Mouse (Mus musculus) lung, adult 2 months (tissue): ENCODE measurements at regions not wholly inside any gene's neighbourhood (a gene's known extent, or its start where the extent isn't known, plus 50 kb on each side); places are given as distances from the start of the nearest gene placed in this dataset.

Experiments
- DNase-seq: peaks from one replicate; pipeline ENCODE4 v3.0.0; 2022
- H3K4me1 ChIP-seq: fragments of 200-500 bp; 2 replicates; pipeline ENCODE4 v1.6.1; 2011; ENCODE audit warnings: low read length; ENCODE audit not compliant: control insufficient read depth, insufficient read depth
- H3K4me3 ChIP-seq: fragments of 200-500 bp; replicated peaks from 2 replicates; pipeline ENCODE3; 2011; ENCODE audit warnings: low read depth, mild to moderate bottlenecking, control low read depth, low read length; ENCODE audit errors: extremely low read depth
- CTCF ChIP-seq: fragments of 200-500 bp; IDR thresholded peaks from 2 replicates; pipeline ENCODE4 v1.5.1; 2011; ENCODE audit warnings: mild to moderate bottlenecking, low read length, control low read depth; ENCODE audit not compliant: insufficient read depth
- POLR2A ChIP-seq: fragments of 200-500 bp; IDR thresholded peaks from 2 replicates; pipeline ENCODE4 v1.6.1; 2011; ENCODE audit warnings: low read depth, mild to moderate bottlenecking, control low read depth, low read length, borderline replicate concordance; ENCODE audit errors: extremely low read depth
- WGBS: fragments of 180-500 bp; shearing (Covaris S2); methylation state at CpG from one replicate; pipeline ENCODE4 v1.1.7; 2018; 5-methylcytosine and 5-hydroxymethylcytosine counted together

- no peak for DNase-seq
- WGBS = 50% methylated on average over 7 of the region's 7 CpGs
- TF ChIP-seq POLR2A (no peak), CTCF (no peak)
- Histone ChIP-seq H3K4me1 (no peaks in the 10 kb centered on the region), H3K4me3 (no peak overlapping the region)
Observed at GRCm38 (mm10) chr12:107170926-107171325, 317.5 kb upstream of the 3110018I06Rik start.

GRCm38 (mm10) chr12:107171676-107172075 lies 316.8 kb upstream of the 3110018I06Rik start:
- DNase-seq = no peak
- no peaks in the 10 kb centered on the region for H3K4me1 ChIP-seq
- 87% methylated on average over 15 of the region's 15 CpGs for WGBS
- no peak overlapping the region for H3K4me3 ChIP-seq
- TF ChIP-seq CTCF = no peak
- TF ChIP-seq POLR2A = no peak

- no peak overlapping the region for H3K4me3 ChIP-seq
- H3K4me1 ChIP-seq = no peaks in the 10 kb centered on the region
- DNase-seq = no peak
- TF ChIP-seq CTCF = no peak
- TF ChIP-seq POLR2A = no peak
- 49% methylated on average over 6 of the region's 6 CpGs for WGBS
Observed at GRCm38 (mm10) chr12:107178676-107179075, 309.8 kb upstream of the 3110018I06Rik start.

- no peaks in the 10 kb centered on the region for H3K4me1 ChIP-seq
- DNase-seq = no peak
- 81% methylated on average over 3 of the region's 3 CpGs for WGBS
- H3K4me3 ChIP-seq = no peak overlapping the region
- TF ChIP-seq CTCF = no peak
- no peak for TF ChIP-seq POLR2A
Observed at GRCm38 (mm10) chr12:107180501-107180900, 307.9 kb upstream of the 3110018I06Rik start.

GRCm38 (mm10) chr12:107181291-107181690 lies 307.1 kb upstream of the 3110018I06Rik start:
- Histone ChIP-seq H3K4me3 (no peak overlapping the region), H3K4me1 (no peaks in the 10 kb centered on the region)
- TF ChIP-seq CTCF = no peak
- TF ChIP-seq POLR2A = no peak
- DNase-seq = no peak
- 65% methylated on average over 9 of the region's 9 CpGs for WGBS

- Histone ChIP-seq H3K4me3 (no peak overlapping the region), H3K4me1 (no peaks in the 10 kb centered on the region)
- no peak for DNase-seq
- TF ChIP-seq CTCF (no peak), POLR2A (no peak)
- 87% methylated on average over 18 of the region's 18 CpGs for WGBS
Observed at GRCm38 (mm10) chr12:107182091-107182655, 306.3 kb upstream of the 3110018I06Rik start.

GRCm38 (mm10) chr12:107183283-107183682 lies 305.1 kb upstream of the 3110018I06Rik start:
- TF ChIP-seq CTCF (no peak), POLR2A (no peak)
- Histone ChIP-seq H3K4me1 (no peaks in the 10 kb centered on the region), H3K4me3 (no peak overlapping the region)
- no peak for DNase-seq
- WGBS = 39% methylated on average over 9 of the region's 9 CpGs

GRCm38 (mm10) chr12:107184426-107184825 lies 304.0 kb upstream of the 3110018I06Rik start:
- TF ChIP-seq POLR2A = no peak
- TF ChIP-seq CTCF = no peak
- 34% methylated on average over 3 of the region's 3 CpGs for WGBS
- DNase-seq = no peak
- no peak overlapping the region for H3K4me3 ChIP-seq
- no peaks in the 10 kb centered on the region for H3K4me1 ChIP-seq

GRCm38 (mm10) chr12:107186361-107186760 lies 302.1 kb upstream of the 3110018I06Rik start:
- no peak overlapping the region for H3K4me3 ChIP-seq

GRCm38 (mm10) chr12:107188055-107188454 lies 300.4 kb upstream of the 3110018I06Rik start:
- H3K4me1 ChIP-seq = no peaks in the 10 kb centered on the region
- DNase-seq = no peak
- no peak overlapping the region for H3K4me3 ChIP-seq
- WGBS = 47% methylated on average over 5 of the region's 5 CpGs
- TF ChIP-seq POLR2A (no peak), CTCF (no peak)

More at GRCm38 (mm10) chr12:107186361-107186760, 302.1 kb upstream of the 3110018I06Rik start:
- DNase-seq = no peak
- TF ChIP-seq CTCF (no peak), POLR2A (no peak)
- H3K4me1 ChIP-seq = no peaks in the 10 kb centered on the region
- WGBS = 68% methylated on average over 6 of the region's 6 CpGs
